Mouse (Mus musculus) effector memory CD4-positive, alpha-beta T cell, adult 5 months (primary cell): ENCODE results near the gene Gp5. TPM values are rescaled to one million over a fixed set of nuclear protein-coding genes. Genes with fewer than 3 reads are reported as not detected.

ENCODE experiments used
- polyA plus RNA-seq: library from polyadenylated mRNA; unstranded; fragments of 100-300 nt; shearing (Covaris generic); gene quantifications from one replicate; pipeline ENCODE4 v1.2.1, GENCODE M21; 2017

The Gp5 gene
- not detected for polyA plus RNA-seq

GRCm38 (mm10) chr16:30310647-30311046 is at the start of gene Gp5:
Gene Gp5 (minus strand): TSS chr16:30310779.

GRCm38 (mm10) chr16:30282844-30283495 is 27.6 kb downstream of the Gp5 start, which contains the start of gene Lrrc15:
Gene Lrrc15 (minus strand): TSS chr16:30283256.

GRCm38 (mm10) chr16:30267359-30267758 is 43.2 kb downstream of the Gp5 start, which contains the start of gene Cpn2:
Gene Cpn2 (minus strand): TSS chr16:30267499.

Other genes starting within 250 kb of the Gp5 start
- gene Hes1, start 246.4 kb downstream of the Gp5 start, polyA plus RNA-seq: 0.60 TPM
- gene Cpn2, start 43.3 kb downstream of the Gp5 start, polyA plus RNA-seq: not detected
- gene Lrrc15, start 27.5 kb downstream of the Gp5 start, polyA plus RNA-seq: not detected
- gene Atp13a3, start 95.2 kb upstream of the Gp5 start, polyA plus RNA-seq: 65.1 TPM
- gene Tmem44, start 240.1 kb upstream of the Gp5 start, polyA plus RNA-seq: not detected